Mouse (Mus musculus): ENCODE data around the gene Trir. TPM values are rescaled to one million over a fixed set of nuclear protein-coding genes. Genes with fewer than 3 reads are reported as not detected.

The Trir gene
- polyA plus RNA-seq, 2 experiments, result 135 to 168 TPM

GRCm38 (mm10) chr8:85036381-85036717 lies 9.7 kb downstream of the Trir start:
- DNase-seq (ENCODE audit: low spot score) (peak; percentile 16), ATAC-seq (ENCODE audit: low FRiP score, low read depth) (peak; percentile 24)
- no peak for TF ChIP-seq POLR2A (IDR thresholded peaks at IDR 0.05; ENCODE audit: borderline replicate concordance, extremely low read depth, insufficient read depth, insufficient read length)
- H3K4me1 ChIP-seq (ENCODE audit: control insufficient read depth, insufficient read depth, low read length), result peaks cover 13% of the 10 kb centered on the region
- H3K4me2 ChIP-seq (replicated peaks; ENCODE audit: low read depth, low read length, severe bottlenecking), result peak overlapping the region; percentile 88
- H3K36me3 ChIP-seq (ENCODE audit: control insufficient read depth, insufficient read depth, low read length), result peaks cover 42% of the 10 kb centered on the region
- peak overlapping the region; percentile 68 for H3K9ac ChIP-seq (ENCODE audit: low read depth, low read length, severe bottlenecking)
- peak overlapping the region; percentile 98 for H3K27ac ChIP-seq (replicated peaks; ENCODE audit: low read depth, low read length)
- no peaks in the 10 kb centered on the region for H3K27me3 ChIP-seq (ENCODE audit: control insufficient read depth, insufficient read depth, low read length)
- WGBS, result under 1% methylated on average over 9 of the region's 9 CpGs
- H3K4me3 ChIP-seq (replicated peaks; ENCODE audit: low read length), result peak overlapping the region; percentile 74
- H3K9me3 ChIP-seq (ENCODE audit: control insufficient read depth, low read length), result no peaks in the 10 kb centered on the region

- Histone ChIP-seq H3K9ac (ENCODE audit: low read depth, low read length, severe bottlenecking) (peak within 1 kb of the TSS; percentile 89), H3K4me1 (ENCODE audit: control insufficient read depth, insufficient read depth, low read length) (peaks cover 13% of the 10 kb centered on the region), H3K27ac (replicated peaks; ENCODE audit: low read depth, low read length) (peak within 1 kb of the TSS; percentile 98), H3K4me2 (replicated peaks; ENCODE audit: low read depth, low read length, severe bottlenecking) (peak within 1 kb of the TSS; percentile 88), H3K4me3 (replicated peaks; ENCODE audit: low read length) (peak within 1 kb of the TSS; percentile 74), H3K9me3 (ENCODE audit: control insufficient read depth, low read length) (no peaks in the 10 kb centered on the region), H3K36me3 (ENCODE audit: control insufficient read depth, insufficient read depth, low read length) (peaks cover 42% of the 10 kb centered on the region), H3K27me3 (ENCODE audit: control insufficient read depth, insufficient read depth, low read length) (no peaks in the 10 kb centered on the region)
- under 1% methylated on average over 55 of the region's 59 CpGs for WGBS
- no peak for TF ChIP-seq POLR2A (IDR thresholded peaks at IDR 0.05; ENCODE audit: borderline replicate concordance, extremely low read depth, insufficient read depth, insufficient read length)
- ATAC-seq (ENCODE audit: low FRiP score, low read depth) (peak; percentile 92), DNase-seq (ENCODE audit: low spot score) (peak; percentile 98)
Measured at GRCm38 (mm10) chr8:85036718-85037365, 10.2 kb downstream of the Trir start, which contains the start of gene Tnpo2. TSS of gene Tnpo2 (plus strand) at chr8:85036915.

GRCm38 (mm10) chr8:85037366-85037680 lies 10.7 kb downstream of the Trir start:
- peak overlapping the region; percentile 74 for H3K4me3 ChIP-seq (replicated peaks; ENCODE audit: low read length)
- peaks cover 42% of the 10 kb centered on the region for H3K36me3 ChIP-seq (ENCODE audit: control insufficient read depth, insufficient read depth, low read length)
- DNase-seq (ENCODE audit: low spot score) (peak; percentile 49), ATAC-seq (ENCODE audit: low FRiP score, low read depth) (peak; percentile 47)
- TF ChIP-seq POLR2A (IDR thresholded peaks at IDR 0.05; ENCODE audit: borderline replicate concordance, extremely low read depth, insufficient read depth, insufficient read length), result no peak
- peak overlapping the region; percentile 89 for H3K9ac ChIP-seq (ENCODE audit: low read depth, low read length, severe bottlenecking)
- no peaks in the 10 kb centered on the region for H3K9me3 ChIP-seq (ENCODE audit: control insufficient read depth, low read length)
- H3K4me2 ChIP-seq (replicated peaks; ENCODE audit: low read depth, low read length, severe bottlenecking), result peak overlapping the region; percentile 73
- no peaks in the 10 kb centered on the region for H3K27me3 ChIP-seq (ENCODE audit: control insufficient read depth, insufficient read depth, low read length)
- peaks cover 13% of the 10 kb centered on the region for H3K4me1 ChIP-seq (ENCODE audit: control insufficient read depth, insufficient read depth, low read length)
- H3K27ac ChIP-seq (replicated peaks; ENCODE audit: low read depth, low read length), result peak overlapping the region; percentile 98
- under 1% methylated on average over 12 of the region's 14 CpGs for WGBS

- H3K9me3 ChIP-seq (ENCODE audit: control insufficient read depth, low read length), result no peaks in the 10 kb centered on the region
- DNase-seq (ENCODE audit: low spot score), result peak; percentile 52
- H3K27ac ChIP-seq (replicated peaks; ENCODE audit: low read depth, low read length), result peak overlapping the region; percentile 98
- H3K4me2 ChIP-seq (replicated peaks; ENCODE audit: low read depth, low read length, severe bottlenecking), result peak overlapping the region; percentile 73
- 0 out of 2 replicates have a peak, but pooled peaks have one; percentile 21 for TF ChIP-seq POLR2A (IDR thresholded peaks at IDR 0.05; ENCODE audit: borderline replicate concordance, extremely low read depth, insufficient read depth, insufficient read length)
- H3K4me1 ChIP-seq (ENCODE audit: control insufficient read depth, insufficient read depth, low read length), result peaks cover 13% of the 10 kb centered on the region
- H3K4me3 ChIP-seq (replicated peaks; ENCODE audit: low read length), result peak overlapping the region; percentile 74
- WGBS, result under 1% methylated on average over 41 of the region's 57 CpGs
- peaks cover 41% of the 10 kb centered on the region for H3K36me3 ChIP-seq (ENCODE audit: control insufficient read depth, insufficient read depth, low read length)
- H3K27me3 ChIP-seq (ENCODE audit: control insufficient read depth, insufficient read depth, low read length), result no peaks in the 10 kb centered on the region
- ATAC-seq (ENCODE audit: low FRiP score, low read depth), result no peak
- peak overlapping the region; percentile 89 for H3K9ac ChIP-seq (ENCODE audit: low read depth, low read length, severe bottlenecking)
Measured at GRCm38 (mm10) chr8:85037681-85038531, 11.3 kb downstream of the Trir start.

GRCm38 (mm10) chr8:85043619-85044018 lies 17.0 kb downstream of the Trir start:
- H3K27me3 ChIP-seq (ENCODE audit: control insufficient read depth, insufficient read depth, low read length), result no peaks in the 10 kb centered on the region
- H3K36me3 ChIP-seq (ENCODE audit: control insufficient read depth, insufficient read depth, low read length), result peaks cover 82% of the 10 kb centered on the region
- no peak for TF ChIP-seq POLR2A (IDR thresholded peaks at IDR 0.05; ENCODE audit: borderline replicate concordance, extremely low read depth, insufficient read depth, insufficient read length)
- peaks cover 5% of the 10 kb centered on the region for H3K4me1 ChIP-seq (ENCODE audit: control insufficient read depth, insufficient read depth, low read length)
- DNase-seq (ENCODE audit: low spot score) (no peak), ATAC-seq (ENCODE audit: low FRiP score, low read depth) (no peak)
- WGBS, result 91% methylated on average over 6 of the region's 6 CpGs
- no peak overlapping the region for H3K4me2 ChIP-seq (replicated peaks; ENCODE audit: low read depth, low read length, severe bottlenecking)
- H3K27ac ChIP-seq (replicated peaks; ENCODE audit: low read depth, low read length), result no peak overlapping the region
- H3K9ac ChIP-seq (ENCODE audit: low read depth, low read length, severe bottlenecking), result no peak overlapping the region
- H3K4me3 ChIP-seq (replicated peaks; ENCODE audit: low read length), result no peak overlapping the region
- no peaks in the 10 kb centered on the region for H3K9me3 ChIP-seq (ENCODE audit: control insufficient read depth, low read length)
